Mouse (Mus musculus): ENCODE measurements around the gene Cd244a. TPM values are rescaled to one million over a fixed set of nuclear protein-coding genes. Genes with fewer than 3 reads are reported as not detected.

The Cd244a gene
- polyA plus RNA-seq, 1 experiment, result 1.9 TPM

DNA sequence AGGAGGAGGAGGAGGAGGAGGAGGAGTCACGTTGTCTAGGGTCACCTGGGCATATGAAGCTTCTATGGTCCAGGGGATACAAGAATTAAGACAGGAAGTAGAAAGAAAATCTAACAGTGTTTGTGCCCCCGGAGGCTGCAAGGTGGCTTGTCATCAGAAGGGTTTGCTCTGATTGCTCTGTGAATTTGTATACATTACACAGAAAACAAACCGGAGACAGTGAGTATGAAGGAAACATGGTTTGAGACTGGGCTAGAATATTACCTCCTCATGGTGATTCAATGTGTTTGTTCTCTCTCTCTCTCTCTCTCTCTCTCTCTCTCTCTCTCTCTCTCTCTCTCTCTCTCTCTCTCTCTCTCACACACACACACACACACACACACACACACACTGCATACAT is 47.7 kb downstream of the Cd244a start:
- WGBS, result 10% methylated on average over 3 of the region's 3 CpGs
- Histone ChIP-seq H3K27ac (ENCODE audit: control insufficient read depth, insufficient read depth, low read length) (no peak overlapping the region), H3K4me1 (replicated peaks; ENCODE audit: control insufficient read depth, insufficient read depth, low read length) (no peaks in the 10 kb centered on the region), H3K27me3 (ENCODE audit: control insufficient read depth, insufficient read depth, low read length) (no peaks in the 10 kb centered on the region), H3K4me3 (ENCODE audit: control insufficient read depth, insufficient read depth, low read length) (peak overlapping the region; percentile 23), H3K36me3 (ENCODE audit: control insufficient read depth, insufficient read depth, low read length) (peaks cover 4% of the 10 kb centered on the region; the same call in 1 of the 2 replicates)
- no peak for DNase-seq
- TF ChIP-seq POLR2A (IDR thresholded peaks at IDR 0.05; ENCODE audit: control insufficient read depth, extremely low read depth, insufficient read depth, low read length, poor library complexity), result no peak
- TF ChIP-seq CTCF (IDR thresholded peaks at IDR 0.05; ENCODE audit: borderline replicate concordance, control insufficient read depth, extremely low read depth, insufficient read depth, low read length, poor library complexity), result no peak

DNA sequence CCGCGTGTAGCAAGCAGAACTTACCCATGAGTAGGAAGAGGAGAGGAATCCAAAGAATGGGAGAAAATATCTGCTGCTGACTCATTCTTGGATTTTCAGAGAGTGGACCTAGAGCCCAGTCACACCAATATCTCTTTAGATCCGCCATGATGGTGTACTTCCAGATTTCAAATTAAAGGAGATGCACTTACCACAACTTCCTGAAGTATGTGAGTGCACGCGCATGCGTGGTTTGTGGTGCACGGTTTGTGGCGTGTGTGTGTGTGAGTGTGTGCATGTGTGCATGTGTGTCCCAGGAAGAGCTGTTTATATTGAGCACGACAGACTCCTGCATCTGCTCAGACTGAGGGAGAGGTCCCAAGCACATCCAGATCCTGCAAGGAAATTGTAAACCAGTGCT is 48.2 kb downstream of the Cd244a start, which contains the start of gene Ly9:
TSS of gene Ly9 (minus strand) at position 235 of the 400 bp plus-strand sequence.
- H3K27ac ChIP-seq (ENCODE audit: control insufficient read depth, insufficient read depth, low read length), result no peak within 1 kb of the TSS
- no peaks in the 10 kb centered on the region for H3K27me3 ChIP-seq (ENCODE audit: control insufficient read depth, insufficient read depth, low read length)
- no peak for TF ChIP-seq POLR2A (IDR thresholded peaks at IDR 0.05; ENCODE audit: control insufficient read depth, extremely low read depth, insufficient read depth, low read length, poor library complexity)
- no peak for TF ChIP-seq CTCF (IDR thresholded peaks at IDR 0.05; ENCODE audit: borderline replicate concordance, control insufficient read depth, extremely low read depth, insufficient read depth, low read length, poor library complexity)
- 6% methylated on average over 9 of the region's 9 CpGs for WGBS
- peak within 1 kb of the TSS; percentile 23 for H3K4me3 ChIP-seq (ENCODE audit: control insufficient read depth, insufficient read depth, low read length)
- H3K4me1 ChIP-seq (replicated peaks; ENCODE audit: control insufficient read depth, insufficient read depth, low read length), result no peaks in the 10 kb centered on the region
- no peaks in the 10 kb centered on the region for H3K36me3 ChIP-seq (ENCODE audit: control insufficient read depth, insufficient read depth, low read length)
- peak; percentile 76 for DNase-seq

DNA sequence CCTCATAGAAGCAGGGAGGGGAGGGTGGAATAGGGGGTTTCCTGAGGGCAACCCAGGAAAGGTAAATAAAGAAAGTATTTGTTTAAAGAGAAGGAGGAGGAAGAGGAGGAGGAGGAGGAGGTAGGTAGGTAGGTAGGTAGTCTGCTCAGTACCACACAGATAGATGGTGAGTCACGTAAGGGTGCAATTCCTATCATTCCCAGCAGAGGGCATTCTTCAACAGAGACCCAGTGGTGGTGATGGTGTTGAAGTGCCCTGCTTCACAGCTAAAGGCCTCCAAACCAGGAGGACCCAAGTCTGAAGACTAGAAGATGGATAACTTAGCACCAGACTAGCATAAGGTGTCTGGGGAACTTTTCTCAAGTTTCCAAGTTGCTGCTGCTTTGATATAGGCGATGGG is 51.0 kb downstream of the Cd244a start:
- peak; percentile 45 for DNase-seq
- no peaks in the 10 kb centered on the region for H3K36me3 ChIP-seq (ENCODE audit: control insufficient read depth, insufficient read depth, low read length)
- no peak for TF ChIP-seq CTCF (IDR thresholded peaks at IDR 0.05; ENCODE audit: borderline replicate concordance, control insufficient read depth, extremely low read depth, insufficient read depth, low read length, poor library complexity)
- TF ChIP-seq POLR2A (IDR thresholded peaks at IDR 0.05; ENCODE audit: control insufficient read depth, extremely low read depth, insufficient read depth, low read length, poor library complexity), result no peak
- no peak overlapping the region for H3K4me3 ChIP-seq (ENCODE audit: control insufficient read depth, insufficient read depth, low read length)
- no peaks in the 10 kb centered on the region for H3K4me1 ChIP-seq (replicated peaks; ENCODE audit: control insufficient read depth, insufficient read depth, low read length)
- no peak overlapping the region for H3K27ac ChIP-seq (ENCODE audit: control insufficient read depth, insufficient read depth, low read length)
- 96% methylated on average over 2 of the region's 2 CpGs for WGBS
- no peaks in the 10 kb centered on the region for H3K27me3 ChIP-seq (ENCODE audit: control insufficient read depth, insufficient read depth, low read length)

DNA sequence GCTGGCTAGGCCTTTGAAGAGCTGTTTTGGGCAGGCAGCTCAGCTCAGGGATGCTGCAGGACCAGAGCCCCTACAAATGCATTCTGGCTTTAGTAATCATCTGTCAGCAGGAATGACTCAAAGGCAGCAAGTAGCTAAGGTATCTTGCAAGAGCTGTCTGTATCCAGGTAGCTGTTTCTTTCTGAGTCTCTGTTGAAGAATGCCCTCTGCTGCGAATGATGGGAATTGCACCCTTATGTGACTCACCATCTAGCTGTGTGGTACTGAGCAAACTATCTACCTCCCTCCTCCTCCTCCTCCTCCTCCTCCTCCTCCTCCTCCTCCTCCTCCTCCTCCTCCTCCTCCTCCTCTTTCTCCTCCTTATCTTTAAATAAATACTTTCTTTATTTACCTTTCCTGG is 51.8 kb downstream of the Cd244a start:
- Histone ChIP-seq H3K27ac (ENCODE audit: control insufficient read depth, insufficient read depth, low read length) (no peak overlapping the region), H3K4me1 (replicated peaks; ENCODE audit: control insufficient read depth, insufficient read depth, low read length) (no peaks in the 10 kb centered on the region), H3K27me3 (ENCODE audit: control insufficient read depth, insufficient read depth, low read length) (no peaks in the 10 kb centered on the region), H3K36me3 (ENCODE audit: control insufficient read depth, insufficient read depth, low read length) (no peaks in the 10 kb centered on the region), H3K4me3 (ENCODE audit: control insufficient read depth, insufficient read depth, low read length) (no peak overlapping the region)
- TF ChIP-seq POLR2A (IDR thresholded peaks at IDR 0.05; ENCODE audit: control insufficient read depth, extremely low read depth, insufficient read depth, low read length, poor library complexity) (no peak), CTCF (IDR thresholded peaks at IDR 0.05; ENCODE audit: borderline replicate concordance, control insufficient read depth, extremely low read depth, insufficient read depth, low read length, poor library complexity) (no peak)
- 56% methylated on average over 1 of the region's 1 CpGs for WGBS
- DNase-seq, result peak; percentile 53

DNA sequence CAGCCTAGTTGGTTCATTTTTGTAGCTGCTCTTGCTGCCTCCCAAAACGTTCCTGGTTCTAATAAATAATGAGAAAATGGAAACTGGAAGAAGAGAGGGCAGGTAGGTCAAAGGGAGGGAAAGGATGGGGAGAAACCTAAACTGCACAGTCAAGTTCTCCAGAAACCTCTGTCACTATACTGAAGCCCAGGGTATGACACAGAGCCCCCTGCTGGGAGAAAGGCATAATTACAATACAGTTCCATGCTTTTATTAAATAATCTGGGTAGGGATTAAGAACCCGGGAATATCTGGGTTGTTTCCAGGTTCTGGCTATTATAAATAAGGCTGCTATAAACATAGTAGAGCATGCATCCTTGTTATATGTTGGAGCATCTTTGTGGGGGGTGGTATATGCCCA is 55.0 kb downstream of the Cd244a start:
- DNase-seq, result peak; percentile 26
- Histone ChIP-seq H3K4me3 (ENCODE audit: control insufficient read depth, insufficient read depth, low read length) (no peak overlapping the region), H3K36me3 (ENCODE audit: control insufficient read depth, insufficient read depth, low read length) (no peaks in the 10 kb centered on the region), H3K27me3 (ENCODE audit: control insufficient read depth, insufficient read depth, low read length) (no peaks in the 10 kb centered on the region), H3K27ac (ENCODE audit: control insufficient read depth, insufficient read depth, low read length) (no peak overlapping the region), H3K4me1 (replicated peaks; ENCODE audit: control insufficient read depth, insufficient read depth, low read length) (peaks cover 3% of the 10 kb centered on the region)
- 9% methylated on average over 2 of the region's 2 CpGs for WGBS
- TF ChIP-seq CTCF (IDR thresholded peaks at IDR 0.05; ENCODE audit: borderline replicate concordance, control insufficient read depth, extremely low read depth, insufficient read depth, low read length, poor library complexity) (no peak), POLR2A (IDR thresholded peaks at IDR 0.05; ENCODE audit: control insufficient read depth, extremely low read depth, insufficient read depth, low read length, poor library complexity) (no peak)

DNA sequence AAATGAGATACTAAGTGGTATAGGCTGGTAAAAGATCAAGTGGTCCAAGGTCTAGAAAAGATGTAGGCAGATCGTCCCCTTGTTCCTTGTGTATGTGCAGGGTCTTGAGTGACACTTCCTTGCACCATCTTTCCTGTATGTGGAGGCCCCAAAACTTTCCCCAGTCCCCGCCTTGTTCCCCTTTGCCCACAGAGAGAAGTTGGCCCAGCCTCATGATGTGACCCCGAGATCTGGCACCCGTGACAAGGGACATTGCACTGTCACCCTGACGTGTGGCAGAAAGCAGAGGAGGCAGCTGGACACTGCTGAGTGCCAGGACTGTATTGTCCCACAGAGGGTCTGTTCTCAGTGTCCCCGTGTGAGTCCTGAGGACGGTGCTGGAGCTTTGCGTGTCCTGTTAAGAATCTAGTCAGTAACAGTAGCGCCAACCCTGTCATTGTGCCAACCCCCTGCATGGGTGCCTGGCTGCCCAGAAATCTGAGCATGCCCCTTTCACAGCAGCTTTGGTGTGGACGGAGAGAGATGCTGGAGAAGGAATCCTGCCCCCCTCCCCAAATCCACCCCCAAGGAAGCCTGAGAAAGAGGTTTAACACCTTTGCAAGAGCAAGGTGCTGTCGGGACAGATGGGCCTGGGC is 58.0 kb downstream of the Cd244a start:
- H3K27me3 ChIP-seq (ENCODE audit: control insufficient read depth, insufficient read depth, low read length), result no peaks in the 10 kb centered on the region
- H3K36me3 ChIP-seq (ENCODE audit: control insufficient read depth, insufficient read depth, low read length), result no peaks in the 10 kb centered on the region
- TF ChIP-seq CTCF (IDR thresholded peaks at IDR 0.05; ENCODE audit: borderline replicate concordance, control insufficient read depth, extremely low read depth, insufficient read depth, low read length, poor library complexity) (no peak), POLR2A (IDR thresholded peaks at IDR 0.05; ENCODE audit: control insufficient read depth, extremely low read depth, insufficient read depth, low read length, poor library complexity) (no peak)
- DNase-seq, result no peak
- no peak overlapping the region for H3K4me3 ChIP-seq (ENCODE audit: control insufficient read depth, insufficient read depth, low read length)
- H3K4me1 ChIP-seq (replicated peaks; ENCODE audit: control insufficient read depth, insufficient read depth, low read length), result peaks cover 5% of the 10 kb centered on the region
- 85% methylated on average over 11 of the region's 11 CpGs for WGBS
- H3K27ac ChIP-seq (ENCODE audit: control insufficient read depth, insufficient read depth, low read length), result no peak overlapping the region
